Mouse (Mus musculus) CH12.LX (cell line): ENCODE results near the gene Lmo7. TPM values are rescaled to one million over a fixed set of nuclear protein-coding genes. Genes with fewer than 3 reads are reported as not detected.

ENCODE experiments used
- DNase-seq: peaks from one replicate; pipeline ENCODE4 v3.0.0-alpha.2; 2013; ENCODE audit errors: extremely low read depth
- H3K27ac ChIP-seq: 2 replicates; pipeline ENCODE4 v1.5.1; 2012; ENCODE audit warnings: low read depth, mild to moderate bottlenecking, control low read depth, moderate library complexity; ENCODE audit not compliant: insufficient read depth
- H3K27me3 ChIP-seq: replicated peaks from 2 replicates; pipeline ENCODE3; 2012; ENCODE audit warnings: inconsistent platforms
- H3K36me3 ChIP-seq, 2 experiments: replicated peaks in 1 of 2; 2 replicates each; pipeline versions ENCODE3 to v1.6.1; 2012; ENCODE audit warnings: inconsistent platforms in 1 of 2, low read length in 1 of 2, mild to moderate bottlenecking in 1 of 2, mixed read lengths in 1 of 2, moderate library complexity in 1 of 2; ENCODE audit not compliant: control insufficient read depth in 1 of 2, insufficient read depth in 1 of 2
- H3K4me1 ChIP-seq, 2 experiments: 2 replicates each; pipeline ENCODE4 v1.6.1; 2012; ENCODE audit warnings: inconsistent platforms in 1 of 2, moderate library complexity in 1 of 2; ENCODE audit not compliant: insufficient read depth in 2 of 2, control insufficient read depth in 1 of 2
- H3K4me2 ChIP-seq: 2 replicates; pipeline ENCODE4 v1.6.1; 2012; ENCODE audit warnings: low read depth, mild to moderate bottlenecking, control low read depth; ENCODE audit not compliant: poor library complexity, insufficient read depth, severe bottlenecking
- H3K4me3 ChIP-seq, 3 experiments: fragments of 150-350 bp in 1 of 3; sonication (generic) in 1 of 3; replicated peaks in 1 of 3; 2 replicates each; pipeline versions ENCODE3 to v1.5.1; 2011 to 2012; ENCODE audit warnings: low read depth in 2 of 3, low read length in 2 of 3, mild to moderate bottlenecking in 2 of 3, moderate library complexity in 2 of 3, control low read depth in 1 of 3, improper control_type of control experiment in 1 of 3, inconsistent platforms in 1 of 3, mixed read lengths in 1 of 3; ENCODE audit not compliant: poor library complexity in 1 of 3
- H3K79me2 ChIP-seq: replicated peaks from 2 replicates; pipeline ENCODE4 v1.6.1; 2012; ENCODE audit warnings: mild to moderate bottlenecking, moderate library complexity; ENCODE audit not compliant: control insufficient read depth, poor library complexity, insufficient read depth, severe bottlenecking; ENCODE audit errors: extremely low read depth
- H3K9ac ChIP-seq: 2 replicates; pipeline ENCODE4 v1.6.1; 2012; ENCODE audit warnings: low read depth, mild to moderate bottlenecking, control low read depth, moderate library complexity; ENCODE audit not compliant: insufficient read depth
- H3K9me3 ChIP-seq: replicated peaks from 2 replicates; pipeline ENCODE3; 2012; ENCODE audit warnings: low read length, inconsistent platforms, mixed read lengths
- BHLHE40 ChIP-seq: IDR thresholded peaks from 2 replicates; pipeline ENCODE4 v1.6.1; 2011; ENCODE audit warnings: mild to moderate bottlenecking, low read depth, low read length, improper control_type of control experiment
- CTCF ChIP-seq, 2 experiments: IDR thresholded peaks in 1 of 2; conservative IDR thresholded peaks in 1 of 2; 2 replicates each; pipeline ENCODE4 v1.5.1; 2011 to 2012; ENCODE audit warnings: low read depth in 2 of 2, low read length in 2 of 2, improper control_type of control experiment in 1 of 2, inconsistent platforms in 1 of 2, mild to moderate bottlenecking in 1 of 2, moderate library complexity in 1 of 2
- E2F4 ChIP-seq: IDR thresholded peaks from 2 replicates; pipeline ENCODE4 v1.6.1; 2011; ENCODE audit warnings: low read depth, low read length, improper control_type of control experiment; ENCODE audit not compliant: insufficient replicate concordance
- ETS1 ChIP-seq: conservative IDR thresholded peaks from 2 replicates; pipeline ENCODE4 v1.6.1; 2012; ENCODE audit warnings: low read depth, mild to moderate bottlenecking, inconsistent platforms, low read length, improper control_type of control experiment, moderate library complexity
- IRF4 ChIP-seq: IDR thresholded peaks from 2 replicates; pipeline ENCODE4 v1.6.1; 2014; ENCODE audit warnings: low read depth, mild to moderate bottlenecking, inconsistent platforms, low read length, improper control_type of control experiment
- JUND ChIP-seq: conservative IDR thresholded peaks from 2 replicates; pipeline ENCODE4 v1.6.1; 2011; ENCODE audit warnings: low read depth, low read length, improper control_type of control experiment
- KAT2A ChIP-seq: IDR thresholded peaks from 2 replicates; pipeline ENCODE4 v1.6.1; 2012; ENCODE audit warnings: low read length, improper control_type of control experiment, inconsistent platforms; ENCODE audit not compliant: insufficient replicate concordance
- MAFK ChIP-seq: IDR thresholded peaks from 2 replicates; pipeline ENCODE4 v1.6.1; 2011; ENCODE audit warnings: low read length, improper control_type of control experiment; ENCODE audit not compliant: insufficient replicate concordance
- MAX ChIP-seq: IDR thresholded peaks from 2 replicates; pipeline ENCODE4 v1.6.1; 2011; ENCODE audit warnings: low read length, improper control_type of control experiment
- MAZ ChIP-seq: IDR thresholded peaks from 2 replicates; pipeline ENCODE4 v1.6.1; 2012; ENCODE audit warnings: low read depth, mild to moderate bottlenecking, inconsistent platforms, low read length, improper control_type of control experiment, moderate library complexity
- MEF2A ChIP-seq: IDR thresholded peaks from 2 replicates; pipeline ENCODE4 v1.6.1; 2014; ENCODE audit warnings: low read depth, mild to moderate bottlenecking, inconsistent platforms, low read length, improper control_type of control experiment, borderline replicate concordance
- MXI1 ChIP-seq: IDR thresholded peaks from 2 replicates; pipeline ENCODE4 v1.6.1; 2011; ENCODE audit warnings: mild to moderate bottlenecking, low read depth, low read length, improper control_type of control experiment
- MYC ChIP-seq: IDR thresholded peaks from 2 replicates; pipeline ENCODE4 v1.6.1; 2011; ENCODE audit warnings: low read depth, mild to moderate bottlenecking, improper control_type of control experiment, low read length
- NELFE ChIP-seq: IDR thresholded peaks from 2 replicates; pipeline ENCODE4 v1.6.1; 2011; ENCODE audit warnings: low read depth, low read length, improper control_type of control experiment
- NRF1 ChIP-seq: IDR thresholded peaks from 2 replicates; pipeline ENCODE4 v1.6.1; 2014; ENCODE audit warnings: low read depth, mild to moderate bottlenecking, inconsistent platforms, low read length, improper control_type of control experiment, moderate library complexity
- PAX5 ChIP-seq: IDR thresholded peaks from 2 replicates; pipeline ENCODE4 v1.6.1; 2012; ENCODE audit warnings: low read length, inconsistent platforms, mixed read lengths
- POLR2A ChIP-seq: IDR thresholded peaks from 2 replicates; pipeline ENCODE4 v1.6.1; 2011; ENCODE audit warnings: low read depth, mild to moderate bottlenecking, improper control_type of control experiment, low read length
- POLR2AphosphoS2 ChIP-seq: IDR thresholded peaks from 2 replicates; pipeline ENCODE4 v1.6.1; 2011; ENCODE audit warnings: low read depth, low read length, improper control_type of control experiment
- RCOR1 ChIP-seq: conservative IDR thresholded peaks from 2 replicates; pipeline ENCODE4 v1.6.1; 2012; ENCODE audit warnings: low read depth, mild to moderate bottlenecking, inconsistent platforms, low read length, improper control_type of control experiment
- SIN3A ChIP-seq: IDR thresholded peaks from 2 replicates; pipeline ENCODE4 v1.6.1; 2012; ENCODE audit warnings: low read length, improper control_type of control experiment, inconsistent platforms
- SMC3 ChIP-seq: IDR thresholded peaks from 2 replicates; pipeline ENCODE4 v1.6.1; 2011; ENCODE audit warnings: low read depth, low read length, improper control_type of control experiment
- TBP ChIP-seq: conservative IDR thresholded peaks from 2 replicates; pipeline ENCODE4 v1.6.1; 2011; ENCODE audit warnings: low read depth, low read length, improper control_type of control experiment
- TCF12 ChIP-seq: IDR thresholded peaks from 2 replicates; pipeline ENCODE4 v1.6.1; 2014; ENCODE audit warnings: low read depth, mild to moderate bottlenecking, inconsistent platforms, low read length, improper control_type of control experiment
- UBTF ChIP-seq: IDR thresholded peaks from 2 replicates; pipeline ENCODE4 v1.6.1; 2012; ENCODE audit warnings: low read depth, mild to moderate bottlenecking, inconsistent platforms, low read length, improper control_type of control experiment, moderate library complexity
- USF1 ChIP-seq: IDR thresholded peaks from 2 replicates; pipeline ENCODE4 v1.6.1; 2014; ENCODE audit warnings: low read depth, mild to moderate bottlenecking, inconsistent platforms, low read length, improper control_type of control experiment
- USF2 ChIP-seq: conservative IDR thresholded peaks from 2 replicates; pipeline ENCODE4 v1.6.1; 2011; ENCODE audit warnings: low read depth, low read length, improper control_type of control experiment
- ZC3H11A ChIP-seq: IDR thresholded peaks from 2 replicates; pipeline ENCODE4 v1.6.1; 2012; ENCODE audit warnings: low read depth, mild to moderate bottlenecking, inconsistent platforms, low read length, improper control_type of control experiment
- ZMIZ1 ChIP-seq: IDR thresholded peaks from 2 replicates; pipeline ENCODE4 v1.6.1; 2012; ENCODE audit warnings: low read depth, mild to moderate bottlenecking, inconsistent platforms, low read length, improper control_type of control experiment
- ZNF384 ChIP-seq: IDR thresholded peaks from 2 replicates; pipeline ENCODE4 v1.6.1; 2012; ENCODE audit warnings: low read depth, low read length, improper control_type of control experiment, inconsistent platforms
- dilution Hi-C: fragments of 300-500 bp; cut with MboI; formaldehyde crosslinking; loops from 2 replicates; pipeline ENCODE4 v1.14.3; 2020; ENCODE audit warnings: low sequenced_read_pairs; ENCODE audit not compliant: extremely low pct_unique_long_range_greater_than_20kb, extremely low pct_ligation_motif_present
- in situ Hi-C: fragments of 300-500 bp; cut with MboI; formaldehyde crosslinking; loops from 3 replicates; pipeline ENCODE4 v1.14.3; 2019; ENCODE audit warnings: low sequenced_read_pairs, low pct_ligation_motif_present, low pct_unique_long_range_greater_than_20kb, mixed read lengths
- polyA plus RNA-seq: library from polyadenylated mRNA; unstranded; fragments of >175 nt; gene quantifications from 2 replicates; pipeline ENCODE4 v1.2.1, GENCODE M21; 2012; ENCODE audit warnings: low read depth; ENCODE audit not compliant: insufficient read length
- total RNA-seq, 2 experiments: library from RNA; depleted of rRNA; stranded (reverse); fragments of 300-350 nt in 1 of 2; fragments of >200 nt in 1 of 2; gene quantifications; 2 replicates each; pipeline ENCODE4 v1.2.3; 2012 to 2014

Lmo7 gene
- total and polyA plus RNA-seq, 3 experiments = 5.0 to 11.9 (median 8.3) TPM

GRCm38 (mm10) chr14:101801674-101802073 is 71.9 kb downstream of the Lmo7 start:
- no peak overlapping the region for H3K9ac ChIP-seq

GRCm38 (mm10) chr14:101804119-101804518 is 74.4 kb downstream of the Lmo7 start:
- in situ Hi-C loops = no loop called here

More at GRCm38 (mm10) chr14:101801674-101802073, 71.9 kb downstream of the Lmo7 start:
- no peaks in the 10 kb centered on the region for H3K9me3 ChIP-seq
- H3K27ac ChIP-seq = no peak overlapping the region
- dilution Hi-C loops (no loop called here), in situ Hi-C loops (no loop called here)
- H3K4me2 ChIP-seq = no peak overlapping the region
- no peaks in the 10 kb centered on the region for H3K36me3 ChIP-seq
- no peak overlapping the region for H3K4me3 ChIP-seq
- H3K4me1 ChIP-seq = peaks cover 0 to 13% of the 10 kb centered on the region in 2 experiments; a peak in 2 of 4 replicates
- no peaks in the 10 kb centered on the region for H3K27me3 ChIP-seq
- H3K79me2 ChIP-seq = no peaks in the 10 kb centered on the region
- no peak for DNase-seq
- no peak for TF ChIP-seq ZNF384
- TF ChIP-seq SIN3A = no peak
- TF ChIP-seq MAX = no peak
- TF ChIP-seq MEF2A = no peak
- TF ChIP-seq E2F4 = no peak
- TF ChIP-seq PAX5 = no peak
- TF ChIP-seq SMC3 = no peak
- no peak for TF ChIP-seq ZC3H11A
- TF ChIP-seq USF1 = no peak
- TF ChIP-seq POLR2AphosphoS2 = no peak
- TF ChIP-seq TBP = no peak
- no peak for TF ChIP-seq NRF1
- no peak for TF ChIP-seq MAZ
- no peak for TF ChIP-seq BHLHE40
- no peak for TF ChIP-seq NELFE
- no peak for TF ChIP-seq USF2
- no peak for TF ChIP-seq ETS1
- no peak for TF ChIP-seq MAFK

More at GRCm38 (mm10) chr14:101804119-101804518, 74.4 kb downstream of the Lmo7 start:
- H3K9ac ChIP-seq = no peak overlapping the region
- H3K4me3 ChIP-seq = no peak overlapping the region
- no peaks in the 10 kb centered on the region for H3K27me3 ChIP-seq
- no peaks in the 10 kb centered on the region for H3K79me2 ChIP-seq
- DNase-seq = no peak
- dilution Hi-C loops = no loop called here
- no peaks in the 10 kb centered on the region for H3K9me3 ChIP-seq
- TF ChIP-seq JUND (no peak), USF2 (no peak), NRF1 (no peak), RCOR1 (no peak), MXI1 (no peak), UBTF (no peak), POLR2AphosphoS2 (no peak), MAFK (no peak), E2F4 (no peak), SIN3A (no peak), ZMIZ1 (no peak), CTCF (conservative IDR thresholded peaks at IDR 0.05 in 1 of 2, IDR thresholded peaks at IDR 0.05 in 1 of 2; ENCODE audit: low read depth in 2 of 2, low read length in 2 of 2) (no peak), TCF12 (no peak), MYC (no peak), POLR2A (no peak), MAZ (no peak), KAT2A (no peak), BHLHE40 (no peak), IRF4 (no peak)
- H3K27ac ChIP-seq = no peak overlapping the region
- H3K4me2 ChIP-seq = no peak overlapping the region
- no peaks in the 10 kb centered on the region for H3K36me3 ChIP-seq
- peaks cover 0 to 13% of the 10 kb centered on the region in 2 experiments; a peak in 2 of 4 replicates for H3K4me1 ChIP-seq
